Mouse (Mus musculus) urinary bladder, postnatal 25 days (tissue): ENCODE data around the gene Vmn1r142.
"Not testable (repeated sequence)": the region's sequence is repeated elsewhere in the genome, so short reads cannot be mapped to it uniquely, and the experiment has no call there.

Experiments used
- DNase-seq: peaks from one replicate; pipeline ENCODE4 v3.0.0; 2022; ENCODE audit warnings: low spot score

Gene Vmn1r142

GRCm38 (mm10) chr7:22163935-22164334 lies at the start of gene Vmn1r142:
Gene Vmn1r142, minus strand, starts transcription at chr7:22164035.
- not testable (repeated sequence) for DNase-seq

GRCm38 (mm10) chr7:22201164-22201563 lies 37.3 kb upstream of the Vmn1r142 start, which contains the start of gene Gm8653:
Gene Gm8653, minus strand, starts transcription at chr7:22201264.
- DNase-seq: not testable (repeated sequence)

- DNase-seq: not testable (repeated sequence)
Observed at GRCm38 (mm10) chr7:22189077-22189476, 25.2 kb upstream of the Vmn1r142 start, which contains the start of gene Vmn1r143. Gene Vmn1r143, plus strand, starts transcription at chr7:22189377.

- not testable (repeated sequence) for DNase-seq
Observed at GRCm38 (mm10) chr7:22134641-22135040, 29.2 kb downstream of the Vmn1r142 start, which contains the start of gene Gm10666. Gene Gm10666, minus strand, starts transcription at chr7:22134741.

GRCm38 (mm10) chr7:22118145-22118544 lies 45.7 kb downstream of the Vmn1r142 start, which contains the start of gene Gm16451:
Gene Gm16451, minus strand, starts transcription at chr7:22118245.
- not testable (repeated sequence) for DNase-seq
